Mouse (Mus musculus) testis, adult 2 months (tissue): ENCODE measurements at regions not wholly inside any gene's neighbourhood (a gene's known extent, or its start where the extent isn't known, plus 50 kb on each side); places are given as distances from the start of the nearest gene placed in this dataset.

Experiments
- H3K27ac ChIP-seq: fragments of 200-500 bp; 2 replicates; pipeline ENCODE4 v1.5.1; 2012; ENCODE audit warnings: low read depth, low read length; ENCODE audit not compliant: control insufficient read depth, insufficient read depth
- H3K27me3 ChIP-seq: fragments of 200-500 bp; 2 replicates; pipeline ENCODE4 v1.6.1; 2012; ENCODE audit warnings: mild to moderate bottlenecking, low read length, moderate library complexity; ENCODE audit not compliant: control insufficient read depth, insufficient read depth
- H3K36me3 ChIP-seq: fragments of 200-500 bp; 2 replicates; pipeline ENCODE4 v1.6.1; 2012; ENCODE audit warnings: mild to moderate bottlenecking, low read length; ENCODE audit not compliant: control insufficient read depth, insufficient read depth
- H3K4me1 ChIP-seq: fragments of 200-500 bp; 2 replicates; pipeline ENCODE4 v1.6.1; 2012; ENCODE audit warnings: low read length; ENCODE audit not compliant: control insufficient read depth, insufficient read depth
- H3K4me3 ChIP-seq: fragments of 200-500 bp; 2 replicates; pipeline ENCODE4 v1.5.1; 2012; ENCODE audit warnings: low read depth, mild to moderate bottlenecking, low read length, moderate library complexity, mixed read lengths; ENCODE audit not compliant: control insufficient read depth
- CTCF ChIP-seq: fragments of 200-500 bp; IDR thresholded peaks from 2 replicates; pipeline ENCODE4 v1.5.1; 2012; ENCODE audit warnings: low read depth, mild to moderate bottlenecking, inconsistent platforms, low read length, moderate library complexity; ENCODE audit not compliant: control insufficient read depth, insufficient read depth, insufficient replicate concordance
- POLR2A ChIP-seq: fragments of 200-500 bp; IDR thresholded peaks from 2 replicates; pipeline ENCODE4 v1.6.1; 2012; ENCODE audit warnings: low read depth, mild to moderate bottlenecking, inconsistent platforms, low read length, moderate library complexity; ENCODE audit not compliant: control insufficient read depth

DNA sequence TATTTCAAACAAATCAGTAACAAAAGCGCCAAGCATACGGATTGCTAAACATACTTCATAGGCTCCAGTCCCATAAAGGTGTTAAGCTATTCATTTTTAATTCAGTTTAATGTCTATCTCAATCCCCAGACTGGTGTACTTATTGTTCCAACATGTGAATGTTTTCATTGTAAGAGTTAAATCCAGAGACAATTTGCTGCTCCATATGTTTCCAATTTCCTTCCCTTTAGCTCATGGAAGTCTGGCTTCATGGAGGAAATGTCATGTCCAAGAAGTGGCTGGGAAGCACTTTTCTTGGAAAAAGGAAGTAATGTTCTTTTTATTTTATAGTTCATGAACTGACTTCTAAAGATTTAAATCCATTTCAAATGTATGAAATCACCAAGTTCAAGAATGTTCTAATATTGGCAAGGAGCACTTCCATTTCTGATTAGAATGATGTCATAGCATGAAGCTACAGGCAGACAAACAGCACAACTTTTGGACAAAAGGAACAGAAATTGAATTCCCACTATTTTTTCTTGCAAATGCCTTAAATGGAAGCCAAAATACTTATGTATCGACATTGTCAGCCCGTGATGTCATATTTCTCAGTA is 362.6 kb upstream of the Akr1e1 start:
- Histone ChIP-seq H3K4me1 (no peaks in the 10 kb centered on the region), H3K4me3 (no peak overlapping the region), H3K36me3 (no peaks in the 10 kb centered on the region), H3K27me3 (no peaks in the 10 kb centered on the region), H3K27ac (no peak overlapping the region)
- TF ChIP-seq CTCF: no peak
- no peak for TF ChIP-seq POLR2A

DNA sequence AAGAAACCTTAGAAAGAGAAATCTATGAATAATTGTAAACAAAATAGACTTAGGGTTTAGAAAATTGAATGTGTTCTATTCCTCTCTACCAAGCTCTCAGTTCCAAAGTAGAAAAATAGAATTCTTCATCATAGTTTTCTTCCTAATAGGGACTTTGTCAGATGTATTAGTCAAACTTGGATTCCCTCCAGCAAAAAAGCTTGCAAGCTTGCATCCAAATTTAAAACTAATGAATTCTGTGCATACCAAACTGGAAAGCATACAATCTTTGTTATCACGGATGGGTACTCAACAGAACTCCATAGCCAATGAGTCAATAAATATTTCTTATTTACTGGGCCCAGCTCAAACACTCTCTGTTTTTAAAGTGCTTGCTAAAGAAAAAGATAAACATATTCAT is 383.9 kb upstream of the Akr1e1 start:
- H3K27ac ChIP-seq: no peak overlapping the region
- TF ChIP-seq POLR2A (no peak), CTCF (no peak)
- H3K4me3 ChIP-seq: no peak overlapping the region
- H3K27me3 ChIP-seq: no peaks in the 10 kb centered on the region
- H3K36me3 ChIP-seq: no peaks in the 10 kb centered on the region
- no peaks in the 10 kb centered on the region for H3K4me1 ChIP-seq

DNA sequence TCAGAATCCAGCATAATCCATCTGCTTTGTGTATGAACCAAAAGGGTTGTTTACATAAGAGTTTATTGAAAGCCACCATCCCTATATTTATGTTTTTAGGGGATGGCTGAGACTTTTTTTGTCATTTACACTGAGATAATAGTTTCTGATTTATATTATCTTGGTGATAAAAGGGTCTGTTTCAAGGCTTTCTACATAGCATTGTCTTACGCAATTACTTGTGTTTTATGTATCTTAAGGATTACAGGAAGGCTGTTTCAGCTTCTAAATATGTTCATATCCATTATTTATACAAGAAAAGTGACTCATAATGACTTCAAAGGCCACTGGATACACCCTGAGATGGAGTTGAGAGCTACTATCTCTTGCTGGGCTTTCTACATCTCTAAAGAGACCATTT is 399.3 kb upstream of the Akr1e1 start:
- no peak overlapping the region for H3K27ac ChIP-seq
- no peaks in the 10 kb centered on the region for H3K36me3 ChIP-seq
- TF ChIP-seq CTCF (no peak), POLR2A (no peak)

DNA sequence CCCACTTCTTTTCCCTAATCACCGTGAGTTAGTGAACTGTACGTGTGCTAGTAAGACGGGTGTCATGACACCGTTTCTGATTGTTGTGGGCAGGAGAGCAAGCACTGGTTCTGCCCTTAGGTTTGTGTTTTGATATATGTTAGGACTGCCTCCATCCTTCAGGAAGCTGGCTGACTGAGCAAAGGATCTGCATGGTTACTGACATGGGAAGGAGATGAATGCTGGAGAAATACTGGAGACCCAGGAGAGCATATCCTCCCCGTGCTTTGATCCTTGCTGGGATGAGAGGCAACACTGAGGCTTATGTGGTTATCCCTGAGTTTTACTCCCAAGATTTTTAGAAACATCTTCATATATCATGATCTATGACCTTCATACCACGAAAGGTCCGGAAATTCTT is 413.5 kb upstream of the Akr1e1 start:
- Histone ChIP-seq H3K4me3 (no peak overlapping the region), H3K27me3 (no peaks in the 10 kb centered on the region), H3K4me1 (no peaks in the 10 kb centered on the region), H3K27ac (no peak overlapping the region), H3K36me3 (no peaks in the 10 kb centered on the region)
- TF ChIP-seq CTCF (no peak), POLR2A (no peak)

More for the DNA sequence above, 399.3 kb upstream of the Akr1e1 start:
- H3K4me1 ChIP-seq: no peaks in the 10 kb centered on the region
- no peaks in the 10 kb centered on the region for H3K27me3 ChIP-seq
- H3K4me3 ChIP-seq: no peak overlapping the region

DNA sequence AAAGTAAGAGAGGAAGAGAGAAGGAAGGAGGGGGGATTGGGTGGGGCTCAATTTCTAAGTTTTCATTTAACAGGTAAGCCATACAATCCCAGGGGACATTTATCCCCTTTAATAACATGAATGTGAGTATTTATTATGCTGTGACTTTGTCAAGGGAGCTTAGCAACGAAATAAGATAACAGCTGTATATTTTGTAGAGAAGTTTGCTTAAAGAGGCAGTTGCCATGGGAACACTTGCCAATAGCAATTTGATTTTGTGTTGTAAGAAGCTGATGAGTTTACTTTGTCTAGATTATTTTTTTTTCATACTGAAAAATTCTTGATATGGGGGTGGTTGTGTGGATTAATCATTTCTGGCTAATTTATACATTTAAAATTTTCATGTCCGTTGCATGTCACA is 450.9 kb upstream of the Akr1e1 start:
- TF ChIP-seq POLR2A (no peak), CTCF (no peak)
- H3K4me3 ChIP-seq: no peak overlapping the region
- H3K27me3 ChIP-seq: no peaks in the 10 kb centered on the region
- H3K36me3 ChIP-seq: no peaks in the 10 kb centered on the region
- H3K4me1 ChIP-seq: no peaks in the 10 kb centered on the region
- H3K27ac ChIP-seq: no peak overlapping the region

DNA sequence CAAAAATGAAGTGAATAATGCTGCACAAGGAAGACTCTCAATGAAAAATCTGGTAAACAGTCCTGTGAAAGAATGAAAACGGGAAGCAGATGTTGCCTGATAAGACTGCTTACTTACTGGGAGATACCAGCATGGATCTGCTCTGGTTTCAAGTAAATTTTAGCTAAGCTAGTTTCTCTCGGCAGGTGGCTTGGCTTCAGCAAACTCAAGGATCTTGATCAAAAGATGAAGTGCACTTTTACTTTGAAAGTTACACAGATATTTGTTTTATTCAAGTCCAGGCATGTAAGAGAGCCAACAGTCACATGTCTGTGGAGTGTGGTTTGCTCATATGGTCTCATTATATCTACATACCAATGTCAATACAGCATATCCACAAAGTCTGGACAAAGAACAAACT is 451.5 kb upstream of the Akr1e1 start:
- Histone ChIP-seq H3K36me3 (no peaks in the 10 kb centered on the region), H3K27ac (no peak overlapping the region), H3K4me1 (no peaks in the 10 kb centered on the region), H3K27me3 (no peaks in the 10 kb centered on the region), H3K4me3 (no peak overlapping the region)
- TF ChIP-seq CTCF (no peak), POLR2A (no peak)

DNA sequence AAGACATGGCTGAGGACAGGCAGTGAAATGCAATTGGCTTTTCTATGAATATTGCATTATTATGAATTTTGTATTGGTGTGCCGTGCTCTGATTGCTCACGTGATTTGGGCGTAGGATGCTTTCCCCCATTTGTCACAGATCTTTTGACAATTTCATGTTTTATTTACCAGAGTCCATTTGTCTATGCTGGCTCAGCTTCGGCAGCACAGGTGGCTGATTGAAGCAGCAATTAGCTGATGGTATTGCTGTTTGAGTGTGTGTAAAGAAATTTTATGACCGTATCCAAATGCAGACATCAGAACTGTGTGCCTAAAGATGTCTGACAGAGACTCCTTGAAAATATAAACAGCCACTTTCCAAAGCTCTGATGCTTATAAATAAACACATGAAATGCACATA is 498.5 kb upstream of the Akr1e1 start:
- no peaks in the 10 kb centered on the region for H3K4me1 ChIP-seq
- TF ChIP-seq POLR2A (no peak), CTCF (no peak)
- no peaks in the 10 kb centered on the region for H3K36me3 ChIP-seq
- H3K27ac ChIP-seq: no peak overlapping the region
- H3K4me3 ChIP-seq: no peak overlapping the region
- H3K27me3 ChIP-seq: no peaks in the 10 kb centered on the region

DNA sequence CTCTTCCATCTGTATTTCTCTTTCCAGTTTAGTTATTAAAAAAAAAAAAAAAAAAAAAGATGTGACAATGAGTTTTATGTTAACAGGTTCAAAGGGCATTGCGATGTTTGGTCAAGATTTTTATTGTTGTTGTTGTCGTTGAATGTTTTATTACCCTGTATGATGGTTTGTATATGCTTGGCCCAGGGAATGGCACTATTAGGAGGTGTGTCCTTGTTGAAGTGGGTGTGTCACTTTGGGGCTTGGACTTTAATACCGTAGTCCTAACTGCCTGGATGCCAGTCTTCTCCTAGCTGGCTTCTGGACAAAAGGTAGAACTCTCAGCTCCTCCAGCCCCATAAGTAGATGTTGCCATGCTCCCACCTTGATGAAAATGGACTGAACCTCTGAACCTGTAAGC is 545.9 kb upstream of the Akr1e1 start:
- Histone ChIP-seq H3K4me3 (no peak overlapping the region), H3K4me1 (no peaks in the 10 kb centered on the region), H3K27ac (no peak overlapping the region), H3K27me3 (no peaks in the 10 kb centered on the region), H3K36me3 (no peaks in the 10 kb centered on the region)
- TF ChIP-seq POLR2A (no peak), CTCF (no peak)
